Mouse (Mus musculus) lung, postnatal 0 days (tissue): ENCODE data around the gene Specc1.

ENCODE experiments used
- CTCF ChIP-seq: IDR thresholded peaks from 2 replicates; pipeline ENCODE4 v1.5.1; 2016; ENCODE audit warnings: antibody characterized with exemption, mild to moderate bottlenecking
- EP300 ChIP-seq: IDR thresholded peaks from 2 replicates; pipeline ENCODE4 v1.6.1; 2016; ENCODE audit warnings: antibody characterized with exemption, mild to moderate bottlenecking, control low read depth

GRCm38 (mm10) chr11:62015071-62015654 is 58.6 kb downstream of the Specc1 start:
- TF ChIP-seq CTCF (no peak), EP300 (no peak)
